Mouse (Mus musculus) midbrain, embryonic 14.5 days (tissue): Measurements from ENCODE around the gene Snx29. TPM values are rescaled to one million over a fixed set of nuclear protein-coding genes. Genes with fewer than 3 reads are reported as not detected.

ENCODE experiments used
- ATAC-seq: fragments of 200-750 bp; cut with Nextera tagmentation; 2 replicates; pipeline ENCODE4 v1.8.0; 2017; ENCODE audit warnings: moderate number of reproducible peaks, moderate library complexity; ENCODE audit not compliant: low FRiP score, low TSS enrichment
- DNase-seq: peaks from one replicate; pipeline ENCODE4 v3.0.0-alpha.2; 2015
- H3K27ac ChIP-seq: fragments of 300-500 bp; sonication (generic); replicated peaks from 2 replicates; pipeline ENCODE4 v1.5.1; 2014; ENCODE audit warnings: mild to moderate bottlenecking, low read depth, low read length, moderate library complexity
- H3K27me3 ChIP-seq: fragments of 300-500 bp; sonication (generic); 2 replicates; pipeline ENCODE4 v1.6.1; 2014; ENCODE audit warnings: low read length, control low read depth, mixed read lengths; ENCODE audit not compliant: control insufficient read depth, insufficient read depth
- H3K36me3 ChIP-seq: fragments of 300-500 bp; sonication (generic); 2 replicates; pipeline ENCODE4 v1.6.1; 2014; ENCODE audit warnings: low read length, control low read depth; ENCODE audit not compliant: control insufficient read depth, insufficient read depth
- H3K4me1 ChIP-seq: fragments of 300-500 bp; sonication (generic); 2 replicates; pipeline ENCODE4 v1.6.1; 2014; ENCODE audit warnings: mild to moderate bottlenecking, antibody characterized with exemption, low read length, control low read depth; ENCODE audit not compliant: control insufficient read depth, insufficient read depth
- H3K4me2 ChIP-seq: fragments of 300-500 bp; sonication (generic); 2 replicates; pipeline ENCODE4 v1.6.1; 2014; ENCODE audit warnings: mild to moderate bottlenecking, low read length, moderate library complexity
- H3K4me3 ChIP-seq: fragments of 300-500 bp; sonication (generic); replicated peaks from 2 replicates; pipeline ENCODE4 v1.5.1; 2014; ENCODE audit warnings: low read depth, low read length
- H3K9ac ChIP-seq: fragments of 300-500 bp; sonication (generic); replicated peaks from 2 replicates; pipeline ENCODE4 v1.6.1; 2014; ENCODE audit warnings: mild to moderate bottlenecking, low read length, moderate library complexity
- H3K9me3 ChIP-seq: fragments of 300-500 bp; sonication (generic); 2 replicates; pipeline ENCODE4 v1.6.1; 2016; ENCODE audit warnings: low read length, control low read depth, mixed read lengths; ENCODE audit not compliant: control insufficient read depth
- WGBS: fragments of 180-500 bp; shearing (Covaris S2); extraction: QIAGEN DNeasy Blood & Tissue Kit; methylation state at CpG from one replicate; pipeline ENCODE4 v1.1.7; 2014; 5-methylcytosine and 5-hydroxymethylcytosine counted together
- polyA plus RNA-seq: library from polyadenylated mRNA; unstranded; fragments of >200 nt; fragmentation: Nextera tagmentation; extraction: Ambion mirVana; gene quantifications from 2 replicates; pipeline ENCODE4 v1.2.1, GENCODE M21; 2014

The Snx29 gene
- polyA plus RNA-seq, 1 experiment from 2014 or later: 16.1 TPM

GRCm38 (mm10) chr16:11643603-11644002 lies 320.9 kb downstream of the Snx29 start:
- Histone ChIP-seq H3K27me3 (no peaks in the 10 kb centered on the region), H3K4me1 (0 out of 2 replicates have a peak, but pooled peaks cover 6% of the 10 kb centered on the region), H3K4me2 (no peak overlapping the region), H3K9me3 (no peaks in the 10 kb centered on the region), H3K36me3 (no peaks in the 10 kb centered on the region), H3K9ac (no peak overlapping the region), H3K4me3 (no peak overlapping the region), H3K27ac (no peak overlapping the region)
- DNase-seq (no peak), ATAC-seq (no peak)
- 72% methylated on average over 6 of the region's 6 CpGs for WGBS

- no peak for DNase-seq
- H3K9ac ChIP-seq: no peak overlapping the region
- H3K4me3 ChIP-seq: no peak overlapping the region
- ATAC-seq: no peak
- H3K27ac ChIP-seq: no peak overlapping the region
- no peaks in the 10 kb centered on the region for H3K9me3 ChIP-seq
- no peaks in the 10 kb centered on the region for H3K27me3 ChIP-seq
- 0 out of 2 replicates have a peak, but pooled peaks cover 6% of the 10 kb centered on the region for H3K4me1 ChIP-seq
- WGBS: 80% methylated on average over 2 of the region's 2 CpGs
- H3K4me2 ChIP-seq: no peak overlapping the region
- H3K36me3 ChIP-seq: no peaks in the 10 kb centered on the region
These were observed 321.7 kb downstream of the Snx29 start for GRCm38 (mm10) chr16:11644399-11644798.

GRCm38 (mm10) chr16:11645668-11646067 lies 323.0 kb downstream of the Snx29 start:
- H3K36me3 ChIP-seq: no peaks in the 10 kb centered on the region
- WGBS: 57% methylated on average over 4 of the region's 4 CpGs
- no peaks in the 10 kb centered on the region for H3K27me3 ChIP-seq
- ATAC-seq (no peak), DNase-seq (no peak)
- no peak overlapping the region for H3K4me2 ChIP-seq
- H3K9ac ChIP-seq: no peak overlapping the region
- no peak overlapping the region for H3K27ac ChIP-seq
- 0 out of 2 replicates have a peak, but pooled peaks cover 6% of the 10 kb centered on the region for H3K4me1 ChIP-seq
- H3K4me3 ChIP-seq: no peak overlapping the region
- no peaks in the 10 kb centered on the region for H3K9me3 ChIP-seq

- H3K27ac ChIP-seq: no peak overlapping the region
- no peak overlapping the region for H3K4me3 ChIP-seq
- no peaks in the 10 kb centered on the region for H3K9me3 ChIP-seq
- H3K36me3 ChIP-seq: no peaks in the 10 kb centered on the region
- 78% methylated on average over 4 of the region's 4 CpGs for WGBS
- 0 out of 2 replicates have a peak, but pooled peaks cover 6% of the 10 kb centered on the region for H3K4me1 ChIP-seq
- no peak overlapping the region for H3K4me2 ChIP-seq
- ATAC-seq (no peak), DNase-seq (no peak)
- H3K27me3 ChIP-seq: no peaks in the 10 kb centered on the region
- no peak overlapping the region for H3K9ac ChIP-seq
These were observed 324.1 kb downstream of the Snx29 start for GRCm38 (mm10) chr16:11646745-11647289.

- no peak overlapping the region for H3K27ac ChIP-seq
- no peak overlapping the region for H3K4me2 ChIP-seq
- H3K36me3 ChIP-seq: no peaks in the 10 kb centered on the region
- H3K27me3 ChIP-seq: no peaks in the 10 kb centered on the region
- H3K4me1 ChIP-seq: 0 out of 2 replicates have a peak, but pooled peaks cover 6% of the 10 kb centered on the region
- no peak overlapping the region for H3K4me3 ChIP-seq
- no peaks in the 10 kb centered on the region for H3K9me3 ChIP-seq
- no peak overlapping the region for H3K9ac ChIP-seq
- no peak for DNase-seq
- 87% methylated on average over 1 of the region's 1 CpGs for WGBS
- ATAC-seq: no peak
These were observed 325.5 kb downstream of the Snx29 start for GRCm38 (mm10) chr16:11648169-11648688.

- Histone ChIP-seq H3K27ac (no peak overlapping the region), H3K9me3 (no peaks in the 10 kb centered on the region), H3K36me3 (no peaks in the 10 kb centered on the region), H3K4me1 (no peaks in the 10 kb centered on the region), H3K4me2 (no peak overlapping the region), H3K9ac (no peak overlapping the region), H3K4me3 (no peak overlapping the region), H3K27me3 (no peaks in the 10 kb centered on the region)
- no peak for DNase-seq
- WGBS: 82% methylated on average over 2 of the region's 2 CpGs
- ATAC-seq: no peak
These were observed 330.1 kb downstream of the Snx29 start for GRCm38 (mm10) chr16:11652686-11653366.

GRCm38 (mm10) chr16:11655893-11656292 lies 333.2 kb downstream of the Snx29 start:
- Histone ChIP-seq H3K36me3 (no peaks in the 10 kb centered on the region), H3K4me3 (no peak overlapping the region), H3K9me3 (no peaks in the 10 kb centered on the region), H3K27me3 (no peaks in the 10 kb centered on the region), H3K4me2 (no peak overlapping the region), H3K9ac (no peak overlapping the region), H3K4me1 (no peaks in the 10 kb centered on the region), H3K27ac (no peak overlapping the region)
- 87% methylated on average over 3 of the region's 3 CpGs for WGBS
- DNase-seq (no peak), ATAC-seq (no peak)

- Histone ChIP-seq H3K4me2 (no peak overlapping the region), H3K4me1 (no peaks in the 10 kb centered on the region), H3K9me3 (no peaks in the 10 kb centered on the region), H3K4me3 (no peak overlapping the region), H3K27ac (no peak overlapping the region), H3K9ac (no peak overlapping the region), H3K36me3 (no peaks in the 10 kb centered on the region), H3K27me3 (no peaks in the 10 kb centered on the region)
- DNase-seq (no peak), ATAC-seq (no peak)
- 48% methylated on average over 1 of the region's 1 CpGs for WGBS
These were observed 334.4 kb downstream of the Snx29 start for GRCm38 (mm10) chr16:11657111-11657510.
